Mouse (Mus musculus): Measurements from ENCODE around the gene Dnmt1. TPM values are rescaled to one million over a fixed set of nuclear protein-coding genes. Genes with fewer than 3 reads are reported as not detected.
A peak's percentile ranks its signal among the peaks of the same experiment; 100 is the strongest.

Gene Dnmt1
- polyA plus RNA-seq, 1 experiment from 2014 or later = 63.1 TPM

- ATAC-seq (replicated peaks; ENCODE audit: extremely low read depth, insufficient read depth, low FRiP score) = no peak
- H3K4me3 ChIP-seq (ENCODE audit: low read length) = no peak overlapping the region
- peaks cover 7% of the 10 kb centered on the region for H3K4me1 ChIP-seq (ENCODE audit: control insufficient read depth, insufficient read depth, low read length)
- peaks cover 51% of the 10 kb centered on the region for H3K36me3 ChIP-seq (ENCODE audit: control insufficient read depth, insufficient read depth)
- H3K27me3 ChIP-seq (ENCODE audit: control insufficient read depth, insufficient read depth, low read length) = no peaks in the 10 kb centered on the region
- WGBS = 55% methylated on average over 5 of the region's 5 CpGs
- H3K9ac ChIP-seq (ENCODE audit: low read length) = no peak overlapping the region
- H3K9me3 ChIP-seq (replicated peaks; ENCODE audit: control insufficient read depth, low read length) = no peaks in the 10 kb centered on the region
- no peak overlapping the region for H3K27ac ChIP-seq (ENCODE audit: low read length)
- no peak overlapping the region for H3K4me2 ChIP-seq (ENCODE audit: low read depth, low read length)
Observed at GRCm38 (mm10) chr9:20892104-20892653, 67.5 kb downstream of the Dnmt1 start.

GRCm38 (mm10) chr9:20891339-20892103 lies 68.2 kb downstream of the Dnmt1 start:
- H3K9ac ChIP-seq (ENCODE audit: low read length) = no peak overlapping the region
- no peak overlapping the region for H3K27ac ChIP-seq (ENCODE audit: low read length)
- WGBS = 77% methylated on average over 26 of the region's 26 CpGs
- no peak for ATAC-seq (replicated peaks; ENCODE audit: extremely low read depth, insufficient read depth, low FRiP score)
- H3K27me3 ChIP-seq (ENCODE audit: control insufficient read depth, insufficient read depth, low read length) = no peaks in the 10 kb centered on the region
- no peaks in the 10 kb centered on the region for H3K9me3 ChIP-seq (replicated peaks; ENCODE audit: control insufficient read depth, low read length)
- H3K4me1 ChIP-seq (ENCODE audit: control insufficient read depth, insufficient read depth, low read length) = peaks cover 5% of the 10 kb centered on the region
- no peak overlapping the region for H3K4me2 ChIP-seq (ENCODE audit: low read depth, low read length)
- H3K4me3 ChIP-seq (ENCODE audit: low read length) = no peak overlapping the region
- peaks cover 49% of the 10 kb centered on the region for H3K36me3 ChIP-seq (ENCODE audit: control insufficient read depth, insufficient read depth)

- Histone ChIP-seq H3K4me3 (ENCODE audit: low read length) (no peak overlapping the region), H3K27me3 (ENCODE audit: control insufficient read depth, insufficient read depth, low read length) (no peaks in the 10 kb centered on the region), H3K9me3 (replicated peaks; ENCODE audit: control insufficient read depth, low read length) (no peaks in the 10 kb centered on the region), H3K27ac (ENCODE audit: low read length) (no peak overlapping the region), H3K36me3 (ENCODE audit: control insufficient read depth, insufficient read depth) (peaks cover 45% of the 10 kb centered on the region), H3K4me2 (ENCODE audit: low read depth, low read length) (no peak overlapping the region), H3K9ac (ENCODE audit: low read length) (no peak overlapping the region), H3K4me1 (ENCODE audit: control insufficient read depth, insufficient read depth, low read length) (peaks cover 5% of the 10 kb centered on the region)
- WGBS = 85% methylated on average over 5 of the region's 5 CpGs
- no peak for ATAC-seq (replicated peaks; ENCODE audit: extremely low read depth, insufficient read depth, low FRiP score)
Observed at GRCm38 (mm10) chr9:20890411-20890810, 69.3 kb downstream of the Dnmt1 start.

DNA sequence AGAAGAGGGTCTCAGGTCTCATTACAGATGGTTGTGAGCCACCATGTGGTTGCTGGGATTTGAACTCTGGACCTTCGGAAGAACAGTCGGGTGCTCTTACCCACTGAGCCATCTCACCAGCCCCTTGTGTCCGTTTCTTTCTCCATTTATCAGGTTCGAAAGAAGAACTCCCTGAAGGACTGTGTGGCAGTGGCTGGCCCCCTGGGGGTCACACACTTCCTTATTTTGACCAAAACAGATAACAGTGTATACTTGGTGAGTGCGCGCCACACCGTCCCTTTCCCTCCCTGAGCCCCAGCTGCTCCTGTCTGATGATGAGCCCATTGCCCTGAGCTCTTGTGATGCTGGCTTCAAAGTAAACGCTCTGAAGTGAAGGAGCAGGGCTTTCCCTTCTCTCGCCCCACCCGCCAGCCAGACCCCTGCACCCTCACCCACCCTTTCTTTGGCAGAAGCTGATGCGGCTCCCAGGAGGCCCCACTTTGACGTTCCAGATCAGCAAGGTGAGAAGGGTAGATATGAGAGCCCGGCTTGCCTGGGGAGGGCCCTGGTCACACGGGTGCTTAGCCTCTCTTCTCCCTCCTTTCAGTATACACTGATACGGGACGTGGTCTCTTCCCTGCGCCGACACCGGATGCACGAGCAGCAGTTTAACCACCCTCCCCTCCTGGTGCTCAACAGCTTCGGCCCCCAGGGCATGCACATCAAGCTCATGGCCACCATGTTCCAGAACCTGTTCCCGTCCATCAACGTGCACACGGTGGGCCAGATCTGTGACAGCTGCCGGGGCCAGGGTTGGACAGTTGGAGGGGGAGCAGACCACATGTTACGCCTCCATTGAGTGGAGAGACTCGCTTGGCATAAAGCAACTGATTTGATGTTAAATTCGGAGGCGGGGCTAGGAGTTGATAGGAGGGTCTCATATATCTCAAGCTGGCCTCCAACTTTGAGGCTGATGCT lies 70.2 kb downstream of the Dnmt1 start:
- H3K27me3 ChIP-seq (ENCODE audit: control insufficient read depth, insufficient read depth, low read length) = no peaks in the 10 kb centered on the region
- H3K36me3 ChIP-seq (ENCODE audit: control insufficient read depth, insufficient read depth) = peaks cover 36% of the 10 kb centered on the region
- 76% methylated on average over 29 of the region's 29 CpGs for WGBS
- no peaks in the 10 kb centered on the region for H3K9me3 ChIP-seq (replicated peaks; ENCODE audit: control insufficient read depth, low read length)
- no peak for ATAC-seq (replicated peaks; ENCODE audit: extremely low read depth, insufficient read depth, low FRiP score)
- no peak overlapping the region for H3K27ac ChIP-seq (ENCODE audit: low read length)
- H3K4me3 ChIP-seq (ENCODE audit: low read length) = peak overlapping the region; percentile 22; the same call in 1 of the 2 replicates
- H3K9ac ChIP-seq (ENCODE audit: low read length) = no peak overlapping the region; the same call in 1 of the 2 replicates
- peak overlapping the region; percentile 92 for H3K4me2 ChIP-seq (ENCODE audit: low read depth, low read length)
- peaks cover 5% of the 10 kb centered on the region for H3K4me1 ChIP-seq (ENCODE audit: control insufficient read depth, insufficient read depth, low read length)

- 0% methylated on average over 30 of the region's 30 CpGs for WGBS
- peaks cover 28% of the 10 kb centered on the region for H3K36me3 ChIP-seq (ENCODE audit: control insufficient read depth, insufficient read depth)
- ATAC-seq (replicated peaks; ENCODE audit: extremely low read depth, insufficient read depth, low FRiP score) = peak; percentile 34; the same call in 1 of the 2 replicates
- H3K27me3 ChIP-seq (ENCODE audit: control insufficient read depth, insufficient read depth, low read length) = no peaks in the 10 kb centered on the region
- H3K4me3 ChIP-seq (ENCODE audit: low read length) = peak overlapping the region; percentile 84
- peak overlapping the region; percentile 53 for H3K27ac ChIP-seq (ENCODE audit: low read length)
- no peaks in the 10 kb centered on the region for H3K9me3 ChIP-seq (replicated peaks; ENCODE audit: control insufficient read depth, low read length)
- H3K4me1 ChIP-seq (ENCODE audit: control insufficient read depth, insufficient read depth, low read length) = peaks cover 5% of the 10 kb centered on the region
- H3K9ac ChIP-seq (ENCODE audit: low read length) = peak overlapping the region; percentile 85
- peak overlapping the region; percentile 92 for H3K4me2 ChIP-seq (ENCODE audit: low read depth, low read length)
Observed at GRCm38 (mm10) chr9:20888386-20888765, 71.3 kb downstream of the Dnmt1 start.

DNA sequence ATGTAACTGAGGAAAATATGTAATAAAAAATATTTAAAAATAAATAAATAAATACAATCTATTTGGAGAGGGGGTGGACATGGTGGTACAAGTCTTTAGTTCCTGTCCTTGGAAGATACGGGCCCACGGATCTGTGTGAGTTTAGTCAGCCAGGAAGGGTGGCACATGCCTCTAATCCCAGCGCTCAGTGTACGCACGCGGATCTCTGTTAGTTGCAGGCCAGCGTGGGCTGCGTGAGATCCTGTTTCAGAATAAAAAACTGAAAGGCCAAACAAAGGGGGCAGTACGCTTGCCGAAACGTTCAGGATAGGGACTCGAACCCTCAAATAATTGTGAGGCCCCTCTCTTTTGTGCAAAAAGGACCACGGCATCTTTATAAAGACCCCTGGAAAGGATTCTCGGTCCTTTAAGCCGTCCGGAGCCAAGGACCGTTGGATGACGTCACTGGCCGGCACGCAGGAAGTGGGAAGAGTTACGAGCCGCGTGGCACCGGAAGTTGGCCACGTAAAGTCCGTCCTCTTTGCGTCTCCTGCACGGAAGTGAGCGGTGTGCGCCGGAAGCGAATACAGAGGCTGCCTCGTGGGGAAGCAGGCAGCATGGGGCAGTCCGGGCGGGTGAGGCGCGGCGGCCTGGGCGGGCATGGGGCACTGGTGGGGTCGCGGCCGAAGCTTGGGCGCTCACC lies 71.8 kb downstream of the Dnmt1 start, which contains the start of gene Ppan:
Gene Ppan, plus strand, starts transcription at position 472 of the 682 bp plus-strand sequence.
- Histone ChIP-seq H3K36me3 (ENCODE audit: control insufficient read depth, insufficient read depth) (peaks cover 25% of the 10 kb centered on the region), H3K4me2 (ENCODE audit: low read depth, low read length) (peak within 1 kb of the TSS; percentile 92), H3K4me1 (ENCODE audit: control insufficient read depth, insufficient read depth, low read length) (peaks cover 5% of the 10 kb centered on the region), H3K27me3 (ENCODE audit: control insufficient read depth, insufficient read depth, low read length) (no peaks in the 10 kb centered on the region), H3K4me3 (ENCODE audit: low read length) (peak within 1 kb of the TSS; percentile 84), H3K27ac (ENCODE audit: low read length) (peak within 1 kb of the TSS; percentile 93), H3K9me3 (replicated peaks; ENCODE audit: control insufficient read depth, low read length) (no peaks in the 10 kb centered on the region), H3K9ac (ENCODE audit: low read length) (peak within 1 kb of the TSS; percentile 85)
- WGBS = under 1% methylated on average over 43 of the region's 43 CpGs
- ATAC-seq (replicated peaks; ENCODE audit: extremely low read depth, insufficient read depth, low FRiP score) = peak; percentile 95

DNA sequence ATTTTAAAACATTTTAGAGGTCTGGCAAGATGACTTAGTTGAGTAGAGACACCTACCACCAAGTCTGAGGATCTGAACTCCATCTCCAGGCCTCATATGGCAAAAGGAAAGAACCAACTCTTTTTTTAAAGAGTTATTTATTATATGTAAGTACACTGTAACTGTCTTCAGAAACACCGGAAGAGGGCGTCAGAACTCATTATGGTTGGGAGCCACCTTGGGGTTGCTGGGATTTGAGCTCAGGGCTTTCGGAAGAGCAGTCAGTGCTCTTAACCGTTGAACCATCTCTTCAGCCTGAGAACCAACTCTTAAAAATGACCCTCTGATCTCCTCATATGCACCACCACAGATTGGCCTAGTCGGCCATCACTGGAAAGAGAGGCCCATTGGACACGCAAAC lies 72.5 kb downstream of the Dnmt1 start:
- H3K4me2 ChIP-seq (ENCODE audit: low read depth, low read length) = peak overlapping the region; percentile 92; the same call in 1 of the 2 replicates
- H3K27ac ChIP-seq (ENCODE audit: low read length) = peak overlapping the region; percentile 93
- H3K4me1 ChIP-seq (ENCODE audit: control insufficient read depth, insufficient read depth, low read length) = peaks cover 5% of the 10 kb centered on the region
- no peaks in the 10 kb centered on the region for H3K9me3 ChIP-seq (replicated peaks; ENCODE audit: control insufficient read depth, low read length)
- no peaks in the 10 kb centered on the region for H3K27me3 ChIP-seq (ENCODE audit: control insufficient read depth, insufficient read depth, low read length)
- H3K4me3 ChIP-seq (ENCODE audit: low read length) = no peak overlapping the region; the same call in 1 of the 2 replicates
- H3K36me3 ChIP-seq (ENCODE audit: control insufficient read depth, insufficient read depth) = peaks cover 21% of the 10 kb centered on the region
- no peak overlapping the region for H3K9ac ChIP-seq (ENCODE audit: low read length)
- 90% methylated on average over 6 of the region's 6 CpGs for WGBS
- ATAC-seq (replicated peaks; ENCODE audit: extremely low read depth, insufficient read depth, low FRiP score) = no peak

- Histone ChIP-seq H3K27ac (ENCODE audit: low read length) (no peak overlapping the region), H3K4me1 (ENCODE audit: control insufficient read depth, insufficient read depth, low read length) (peaks cover 5% of the 10 kb centered on the region), H3K9ac (ENCODE audit: low read length) (no peak overlapping the region), H3K36me3 (ENCODE audit: control insufficient read depth, insufficient read depth) (peaks cover 18% of the 10 kb centered on the region), H3K4me3 (ENCODE audit: low read length) (no peak overlapping the region), H3K9me3 (replicated peaks; ENCODE audit: control insufficient read depth, low read length) (no peaks in the 10 kb centered on the region), H3K27me3 (ENCODE audit: control insufficient read depth, insufficient read depth, low read length) (no peaks in the 10 kb centered on the region), H3K4me2 (ENCODE audit: low read depth, low read length) (no peak overlapping the region)
- no peak for ATAC-seq (replicated peaks; ENCODE audit: extremely low read depth, insufficient read depth, low FRiP score)
- WGBS = 93% methylated on average over 2 of the region's 2 CpGs
Observed at GRCm38 (mm10) chr9:20886563-20886962, 73.1 kb downstream of the Dnmt1 start.

All from heart, embryonic 16.5 days (tissue).